Mouse (Mus musculus): Measurements from ENCODE around the gene Chst11. TPM values are rescaled to one million over a fixed set of nuclear protein-coding genes. Genes with fewer than 3 reads are reported as not detected.

Gene Chst11
- 0.75 and 1.1 TPM in 2 replicates for polyA plus RNA-seq (2015; fragmentation: Nextera tagmentation; extraction: Ambion mirVana)

DNA sequence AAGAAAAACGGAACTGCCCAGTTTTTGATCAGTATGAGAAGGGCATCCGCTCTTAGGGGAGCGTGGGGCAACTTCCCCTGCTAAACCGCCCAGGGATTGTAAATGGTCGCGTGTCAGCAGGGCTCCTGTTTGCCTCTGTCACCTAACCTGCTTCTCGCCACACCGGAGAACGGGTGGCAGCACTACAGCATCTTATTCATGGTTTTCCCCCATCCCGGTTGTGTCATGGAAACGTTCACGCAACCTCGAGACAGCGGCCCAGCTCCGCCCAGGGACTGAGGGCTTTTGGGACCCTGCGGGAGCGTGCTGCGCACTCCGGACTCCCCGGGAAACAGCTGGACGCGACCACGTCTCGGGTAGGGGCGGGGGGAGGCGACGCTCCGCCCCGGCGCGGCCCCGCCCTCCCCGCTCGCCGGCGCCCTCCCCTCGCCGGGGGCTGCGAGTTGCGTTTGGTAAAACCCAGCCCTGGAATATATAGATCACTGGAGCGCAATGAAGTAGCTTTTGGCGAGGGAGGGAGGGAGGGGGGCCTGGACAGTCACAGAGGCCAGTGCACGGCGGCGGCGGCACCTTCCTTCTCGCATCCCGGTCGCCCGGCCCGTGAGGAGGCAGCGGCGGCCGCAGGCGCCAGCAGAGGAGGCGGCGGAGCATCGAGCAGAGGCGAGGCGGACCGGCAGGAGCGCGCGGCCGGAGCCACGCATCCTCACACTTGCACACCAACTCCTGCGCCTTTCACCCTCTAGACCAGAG, at the start of gene Chst11:
TSS of gene Chst11 (plus strand) at position 549 of the 750 bp plus-strand sequence.

Other genes starting within 250 kb of the Chst11 start
- 17.8 and 22.8 TPM in 2 replicates for gene Nfyb, start 221.4 kb upstream of the Chst11 start, polyA plus RNA-seq (2015; fragmentation: Nextera tagmentation; extraction: Ambion mirVana)
- 45.6 and 49.9 TPM in 2 replicates for gene Txnrd1, start 151.5 kb upstream of the Chst11 start, polyA plus RNA-seq (2015; fragmentation: Nextera tagmentation; extraction: Ambion mirVana)
- 0.16 TPM in 1 of 2 replicates, not detected in the other for gene Eid3, start 118.9 kb upstream of the Chst11 start, polyA plus RNA-seq (2015; fragmentation: Nextera tagmentation; extraction: Ambion mirVana)

Data from urinary bladder, postnatal 0 days (tissue).